Mouse (Mus musculus) kidney, postnatal 14 days (tissue): ENCODE data around the gene Lrrfip1.

Experiments
- DNase-seq: peaks from one replicate; pipeline ENCODE4 v3.0.0; 2022; ENCODE audit warnings: mixed read lengths

Gene Lrrfip1

DNA sequence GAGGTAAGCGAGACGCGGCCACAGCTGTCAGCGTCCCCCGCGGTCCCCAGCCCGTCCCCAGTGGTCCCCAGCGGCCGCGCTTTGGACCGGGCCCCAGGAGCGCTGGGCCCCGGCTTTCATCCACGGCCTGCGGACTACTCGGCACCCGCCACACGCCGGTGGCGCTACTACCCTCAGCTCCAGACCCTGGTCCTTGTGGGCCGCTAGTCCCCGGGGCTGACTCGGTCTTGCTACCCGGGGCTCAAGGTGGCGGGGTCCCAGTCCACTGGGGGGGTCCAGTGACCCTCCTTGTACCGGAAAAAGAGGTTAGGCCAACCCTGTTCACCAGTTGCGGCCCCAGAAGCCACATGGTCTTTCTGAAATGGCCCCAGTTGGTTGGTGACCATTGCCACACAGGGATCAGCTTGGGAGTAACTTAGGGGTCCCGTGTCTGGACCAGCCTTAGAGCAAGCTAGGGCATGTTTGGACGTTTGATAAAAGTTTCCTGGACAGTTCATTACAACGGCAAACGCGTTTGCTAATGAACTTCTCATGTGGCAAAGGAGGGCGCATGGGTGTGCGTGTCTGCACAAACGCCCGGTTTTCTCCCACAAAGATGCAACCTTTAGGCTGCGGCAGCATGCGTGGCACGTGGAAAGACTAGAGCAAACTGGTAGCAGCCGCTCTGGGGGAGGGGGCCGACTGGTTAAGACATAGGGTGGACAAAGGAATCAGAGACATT, 514 bp downstream of the Lrrfip1 start:
- DNase-seq: no peak

GRCm38 (mm10) chr1:90999911-91000601, 1.5 kb downstream of the Lrrfip1 start:
- no peak for DNase-seq

DNA sequence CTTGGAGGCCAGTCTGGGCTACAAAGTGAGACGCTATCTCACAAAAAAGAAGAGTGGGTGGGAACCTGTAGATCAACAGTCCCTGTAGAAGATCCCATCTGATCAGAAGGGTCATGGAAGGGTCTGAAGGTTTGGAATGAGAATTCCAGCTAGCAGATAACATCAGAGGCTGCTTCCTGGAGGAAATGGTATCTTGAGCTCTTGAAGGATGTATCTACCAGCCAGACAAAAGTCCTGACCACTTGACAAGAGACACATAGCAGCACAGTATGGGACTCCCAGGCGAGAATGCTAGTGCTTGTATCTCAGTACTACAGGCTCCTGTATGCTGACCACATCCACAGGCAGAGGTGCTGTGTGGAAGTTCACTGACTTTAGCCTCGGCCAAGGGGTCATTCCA, 2.6 kb downstream of the Lrrfip1 start:
- DNase-seq: no peak

- DNase-seq: no peak
These were observed 3.5 kb downstream of the Lrrfip1 start for GRCm38 (mm10) chr1:91001871-91002539.

GRCm38 (mm10) chr1:91002641-91003040, 4.1 kb downstream of the Lrrfip1 start:
- DNase-seq: no peak

DNA sequence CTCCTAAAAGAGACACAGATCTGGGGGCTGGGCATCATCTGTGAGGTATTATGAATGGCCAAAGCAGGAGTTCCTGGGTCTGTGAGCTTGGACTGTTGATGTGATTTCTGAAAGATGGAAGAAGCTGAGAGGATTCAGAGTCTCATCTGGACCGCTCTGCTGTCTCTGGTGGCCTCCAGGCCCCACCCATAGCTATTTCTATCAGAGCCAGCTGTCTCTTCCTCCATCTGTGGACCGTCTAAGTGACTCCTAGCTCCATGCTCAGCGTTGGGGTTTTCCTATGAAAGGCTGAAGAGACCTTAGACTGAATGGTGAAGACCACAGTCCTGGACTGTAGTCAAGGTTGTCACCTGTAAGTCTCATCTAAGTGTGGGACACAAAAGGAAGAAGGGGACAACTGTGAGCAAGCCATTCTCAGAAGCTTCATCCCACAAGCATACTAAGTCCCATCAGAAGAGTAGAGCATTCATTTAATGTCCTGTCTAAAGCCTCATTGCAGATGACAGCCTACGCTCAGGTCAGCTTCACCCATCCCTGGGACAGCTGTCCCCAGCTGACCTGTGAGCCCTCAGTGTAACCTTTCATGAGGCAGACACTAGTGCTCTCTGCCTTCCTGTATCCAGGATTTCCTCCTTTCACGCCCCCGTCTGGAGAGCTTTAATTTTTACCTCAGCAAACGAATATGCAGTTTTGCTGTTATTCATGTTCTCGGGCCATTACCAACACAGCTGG, 5.2 kb downstream of the Lrrfip1 start:
- no peak for DNase-seq

DNA sequence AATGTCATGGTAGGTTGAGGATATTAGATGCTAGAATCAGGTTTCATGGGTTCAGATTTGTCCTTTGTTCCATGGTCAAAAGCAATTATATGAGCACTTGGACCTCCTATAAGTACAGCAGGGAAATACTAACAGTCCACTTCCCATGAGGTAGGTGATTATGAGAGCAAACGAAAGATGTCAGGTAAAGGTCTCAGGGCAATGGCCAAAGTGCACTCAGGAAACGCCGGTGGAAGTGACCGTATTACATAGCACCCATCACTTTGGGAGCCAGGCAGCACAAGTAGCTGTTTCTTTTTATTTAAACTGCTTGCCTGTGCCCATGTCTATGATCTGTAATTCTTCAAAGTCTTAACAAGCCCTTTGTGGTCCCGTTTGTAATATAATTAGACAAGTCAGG, 7.5 kb downstream of the Lrrfip1 start:
- DNase-seq: no peak

GRCm38 (mm10) chr1:91006708-91007107, 8.2 kb downstream of the Lrrfip1 start:
- no peak for DNase-seq

- no peak for DNase-seq
These were observed 9.7 kb downstream of the Lrrfip1 start for GRCm38 (mm10) chr1:91008147-91008682.

GRCm38 (mm10) chr1:91008746-91009145, 10.2 kb downstream of the Lrrfip1 start:
- no peak for DNase-seq

- DNase-seq: no peak
These were observed 10.7 kb downstream of the Lrrfip1 start for GRCm38 (mm10) chr1:91009266-91009665.

DNA sequence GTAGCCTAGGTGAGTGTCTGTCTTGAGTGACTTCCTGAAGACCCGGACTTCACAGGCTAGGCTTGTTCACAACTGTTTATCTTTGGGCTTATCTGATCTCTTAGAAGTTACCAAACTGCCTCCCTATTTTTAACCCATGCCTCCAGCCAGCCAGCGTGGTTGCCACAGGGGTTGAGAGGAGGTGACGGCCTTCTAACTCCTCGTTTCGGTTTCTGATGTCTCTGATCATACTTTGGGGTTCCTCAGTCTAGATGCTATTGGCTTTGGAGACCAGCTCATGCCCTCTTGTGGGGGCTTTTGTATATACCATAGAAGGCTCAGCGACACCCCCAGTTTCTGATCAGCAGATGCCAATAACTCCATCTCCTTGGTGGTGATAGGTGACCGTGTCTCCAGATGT, 11.7 kb downstream of the Lrrfip1 start:
- no peak for DNase-seq

DNA sequence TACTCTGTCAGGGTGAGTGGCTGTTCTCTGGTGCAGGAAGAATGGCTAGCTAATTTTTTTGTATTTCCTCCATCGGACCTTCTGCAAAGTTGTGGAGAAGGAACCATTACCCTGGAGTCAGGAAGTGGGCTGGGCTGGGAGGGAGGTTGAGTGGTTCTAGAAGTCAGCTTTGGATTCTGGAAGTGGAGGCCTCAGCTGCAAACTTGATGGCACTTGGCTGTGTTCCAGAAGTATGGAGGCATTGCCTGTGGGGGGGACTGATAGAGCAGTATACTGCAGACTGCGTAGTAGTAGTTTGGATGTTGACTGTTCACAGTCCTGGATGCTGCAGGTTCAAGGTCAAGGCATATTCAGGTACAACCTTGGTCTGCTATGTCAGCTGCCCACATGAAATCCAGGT, 12.2 kb downstream of the Lrrfip1 start:
- no peak for DNase-seq

GRCm38 (mm10) chr1:91011336-91011735, 12.8 kb downstream of the Lrrfip1 start:
- no peak for DNase-seq

- peak; percentile 50 for DNase-seq
These were observed 15.3 kb downstream of the Lrrfip1 start for GRCm38 (mm10) chr1:91013803-91014202.

DNA sequence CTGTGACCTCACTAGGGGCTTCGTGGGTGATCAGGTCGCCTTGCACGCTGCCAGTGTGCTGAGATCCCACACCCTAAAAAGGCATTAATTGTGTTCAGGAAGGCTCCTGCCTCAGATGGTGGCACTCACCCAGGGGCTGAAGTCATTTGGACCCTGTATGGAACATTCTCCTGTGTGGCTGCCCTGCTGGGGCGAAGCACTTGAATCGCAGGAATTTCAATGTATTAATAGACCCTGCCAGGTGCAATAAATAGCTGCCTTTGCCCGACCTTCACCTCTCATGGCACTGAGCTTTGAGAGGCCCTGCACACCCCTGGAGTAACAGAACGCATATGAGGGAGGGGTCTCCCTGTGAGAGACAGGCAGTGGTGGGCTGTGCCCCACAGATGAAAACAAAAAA, 17.0 kb downstream of the Lrrfip1 start:
- DNase-seq: peak; percentile 41

GRCm38 (mm10) chr1:91017111-91017758, 18.7 kb downstream of the Lrrfip1 start:
- DNase-seq: peak; percentile 62

DNA sequence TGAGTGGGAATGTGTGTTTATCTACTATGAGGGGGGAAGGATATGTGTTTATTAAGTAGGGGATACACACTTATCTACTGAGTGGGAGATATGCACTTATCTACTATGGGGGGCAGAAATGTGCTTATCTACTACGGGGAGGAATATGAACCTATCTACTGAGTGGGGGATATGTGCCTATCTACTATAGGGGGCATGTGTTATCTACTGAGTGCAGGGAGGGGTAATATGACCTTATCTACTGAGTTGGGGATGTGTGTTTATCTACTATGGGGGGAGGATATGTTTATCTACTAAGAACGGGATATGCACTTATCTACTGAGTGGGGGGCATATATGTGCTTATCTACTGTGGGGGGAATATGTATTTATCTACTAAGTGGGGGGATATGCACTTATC, 20.8 kb downstream of the Lrrfip1 start:
- DNase-seq: no peak

- no peak for DNase-seq
These were observed 22.8 kb downstream of the Lrrfip1 start for GRCm38 (mm10) chr1:91021304-91021703.

- DNase-seq: no peak
These were observed 23.8 kb downstream of the Lrrfip1 start for GRCm38 (mm10) chr1:91022157-91022895.

- no peak for DNase-seq
These were observed 24.7 kb downstream of the Lrrfip1 start for GRCm38 (mm10) chr1:91023230-91023629.

GRCm38 (mm10) chr1:91023960-91024359, 25.4 kb downstream of the Lrrfip1 start:
- DNase-seq: no peak
